Mouse (Mus musculus) liver, adult 2 months (tissue): ENCODE results near the gene Rrp9.

Source experiments
- CTCF ChIP-seq: fragments of 200-500 bp; IDR thresholded peaks from 2 replicates; pipeline ENCODE4 v1.5.1; 2011; ENCODE audit warnings: low read depth, low read length, control low read depth
- POLR2A ChIP-seq: fragments of 200-500 bp; IDR thresholded peaks from 2 replicates; pipeline ENCODE4 v1.6.1; 2011; ENCODE audit warnings: low read length, control low read depth; ENCODE audit not compliant: insufficient read depth; ENCODE audit errors: extremely low read depth

DNA sequence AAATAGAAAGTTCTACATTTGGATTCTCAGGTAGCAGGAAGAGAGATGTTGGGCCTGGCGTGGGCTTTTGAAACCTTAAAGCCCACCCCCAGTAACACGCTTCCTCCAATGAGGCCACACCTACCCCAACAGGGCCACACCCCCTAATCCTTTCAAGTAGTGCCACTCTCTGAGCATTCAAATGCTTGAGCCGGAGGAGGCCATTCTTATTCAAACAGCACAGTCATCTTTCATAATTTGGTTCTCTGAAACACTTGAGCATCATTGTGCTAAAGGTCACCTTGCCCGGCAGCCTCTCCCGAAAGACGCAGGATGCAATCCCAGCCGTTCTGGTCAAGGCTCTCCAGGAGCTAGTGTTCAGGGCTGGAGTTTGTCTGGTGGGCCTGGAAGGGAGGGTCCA, 58.5 kb downstream of the Rrp9 start:
- no peak for TF ChIP-seq CTCF
- TF ChIP-seq POLR2A: no peak
